ENCODE assay signal across 31 mouse cellular contexts in the genomic region with DNA sequence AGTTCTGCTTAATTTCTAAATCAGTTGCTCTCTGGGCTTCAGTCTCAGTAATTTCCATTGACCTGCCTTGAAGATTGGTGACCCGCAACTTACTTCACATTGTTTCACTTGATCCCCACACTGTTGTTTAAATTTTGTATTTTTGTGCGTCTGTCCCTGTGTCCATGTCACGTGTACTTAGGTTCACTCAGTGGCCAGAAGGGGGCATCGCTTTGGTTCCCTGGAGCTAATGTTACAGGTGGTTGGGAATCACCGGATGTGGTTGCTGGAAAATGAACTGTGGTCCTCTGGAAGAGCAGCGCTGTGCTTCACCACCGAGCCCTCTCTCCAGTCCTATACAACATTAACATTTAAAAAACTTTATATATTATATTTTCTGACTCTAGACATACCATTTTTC.
DNase-seq lines count a peak whose midpoint lies in the region; ATAC-seq and TF ChIP-seq lines count a peak whose summit lies in the region.
"Had no signal": no experiment of that assay in that cellular context is flagged by ENCODE, and none has a peak within 500 bp of the region (broad histone marks: within the 10 kb centered on the region; RNA-seq: fewer than 3 reads in every experiment).

No protein-coding gene starts in this region.

- no peak overlapping the region for H3K4me3 ChIP-seq in kidney, embryonic 14.5 days (ENCODE audit: low read length)
- H3K4me3 ChIP-seq in testis, adult 2 months (ENCODE audit: control insufficient read depth, low read depth, low read length): peak overlapping the region; percentile 74
- H3K4me3 ChIP-seq: embryonic facial prominence, embryonic 13.5 days; forebrain, embryonic 10.5 days; forebrain, embryonic 15.5 days; hindbrain, embryonic 13.5 days; lung, embryonic 15.5 days; midbrain, embryonic 10.5 days; myocyte; neural tube, embryonic 12.5 days had no signal

- H3K27me3 ChIP-seq in kidney, embryonic 14.5 days (ENCODE audit: control insufficient read depth, insufficient read depth, low read length): no peaks in the 10 kb centered on the region
- H3K27me3 ChIP-seq in testis, adult 2 months (ENCODE audit: control insufficient read depth, insufficient read depth, low read length): no peaks in the 10 kb centered on the region
- H3K27me3 ChIP-seq: embryonic facial prominence, embryonic 13.5 days; forebrain, embryonic 15.5 days; hindbrain, embryonic 13.5 days; lung, embryonic 15.5 days; neural tube, embryonic 12.5 days had no signal

- H3K4me2 ChIP-seq in kidney, embryonic 14.5 days (replicated peaks; ENCODE audit: low read depth, low read length): no peak overlapping the region
- H3K4me2 ChIP-seq: embryonic facial prominence, embryonic 13.5 days; forebrain, embryonic 15.5 days; heart, embryonic 11.5 days; hindbrain, embryonic 13.5 days; lung, embryonic 15.5 days; neural tube, embryonic 12.5 days had no signal

- no peak overlapping the region for H3K9ac ChIP-seq in kidney, embryonic 14.5 days (ENCODE audit: low read depth, low read length)
- H3K9ac ChIP-seq: embryonic facial prominence, embryonic 13.5 days; forebrain, embryonic 15.5 days; hindbrain, embryonic 13.5 days; lung, embryonic 15.5 days; neural tube, embryonic 12.5 days had no signal

- ATAC-seq in kidney, embryonic 14.5 days (ENCODE audit: low FRiP score, low TSS enrichment): no peak
- ATAC-seq: activated CD4-positive, CD25-positive, alpha-beta regulatory T cell, adult 4 months; CD4-positive, CD25-positive, alpha-beta regulatory T cell, adult 4 months; forebrain, embryonic 15.5 days had no signal

- H3K4me1 ChIP-seq in kidney, embryonic 14.5 days (ENCODE audit: control insufficient read depth, insufficient read depth, low read length): no peaks in the 10 kb centered on the region
- no peaks in the 10 kb centered on the region for H3K4me1 ChIP-seq in testis, adult 2 months (ENCODE audit: control insufficient read depth, insufficient read depth, low read length)
- H3K4me1 ChIP-seq: embryonic facial prominence, embryonic 13.5 days; forebrain, embryonic 10.5 days; forebrain, embryonic 15.5 days; hindbrain, embryonic 13.5 days; lung, embryonic 15.5 days; midbrain, embryonic 10.5 days; neural tube, embryonic 12.5 days had no signal

- no peaks in the 10 kb centered on the region for H3K36me3 ChIP-seq in kidney, embryonic 14.5 days (ENCODE audit: control insufficient read depth, insufficient read depth, low read length)
- no peaks in the 10 kb centered on the region for H3K36me3 ChIP-seq in testis, adult 2 months (ENCODE audit: control insufficient read depth, insufficient read depth, low read length)
- H3K36me3 ChIP-seq: embryonic facial prominence, embryonic 13.5 days; forebrain, embryonic 10.5 days; forebrain, embryonic 15.5 days; hindbrain, embryonic 13.5 days; lung, embryonic 15.5 days; midbrain, embryonic 10.5 days; neural tube, embryonic 12.5 days had no signal

- no peak overlapping the region for H3K27ac ChIP-seq in kidney, embryonic 14.5 days (ENCODE audit: low read depth, low read length)
- H3K27ac ChIP-seq in testis, adult 2 months (ENCODE audit: control insufficient read depth, insufficient read depth, low read depth, low read length): no peak overlapping the region
- H3K27ac ChIP-seq: embryonic facial prominence, embryonic 13.5 days; forebrain, embryonic 10.5 days; forebrain, embryonic 15.5 days; hindbrain, embryonic 13.5 days; lung, embryonic 15.5 days; midbrain, embryonic 10.5 days; neural tube, embryonic 12.5 days had no signal

- no peaks in the 10 kb centered on the region for H3K9me3 ChIP-seq in kidney, embryonic 14.5 days (ENCODE audit: control insufficient read depth, low read length)
- H3K9me3 ChIP-seq: embryonic facial prominence, embryonic 13.5 days; forebrain, embryonic 10.5 days; forebrain, embryonic 15.5 days; hindbrain, embryonic 13.5 days; lung, embryonic 15.5 days; midbrain, embryonic 10.5 days; neural tube, embryonic 12.5 days had no signal

- TF ChIP-seq CTCF in testis, adult 2 months (IDR thresholded peaks at IDR 0.05; ENCODE audit: control insufficient read depth, insufficient read depth, insufficient replicate concordance, low read depth, low read length): no peak

- DNase-seq in kidney, postnatal 14 days: peak; percentile 2
- DNase-seq in testis, postnatal 14 days (ENCODE audit: low spot score): no peak
- DNase-seq in ZHBTc4 (ENCODE audit: low read depth, low spot score) (peak; percentile 69), MN1 (ENCODE audit: low spot score) (no peak)
- no peak for DNase-seq in heart, postnatal 14 days
- DNase-seq: adrenal gland, adult 2 months; adrenal gland, postnatal 36 days; cerebellum, adult 18-20 months; cerebellum, postnatal 10 days; gastrocnemius, postnatal 36 days; heart, adult 18-20 months; heart, postnatal 4 days; kidney, adult 18-20 months; layer of hippocampus, postnatal 36 days; left cerebral cortex, postnatal 4 days; right cerebral cortex, adult 18-20 months; thymus, adult 18-20 months; thymus, postnatal 36 days had no signal

- 92% methylated on average over 7 of the region's 7 CpGs for WGBS in kidney, embryonic 14.5 days

- intact Hi-C loops in heart, postnatal 14 days (cut with DNase I): no loop called here

- no peak for TF ChIP-seq POLR2A in testis, adult 2 months (IDR thresholded peaks at IDR 0.05; ENCODE audit: control insufficient read depth, low read depth, low read length)

Comparison
In these comparisons a context has a peak if more than half of its experiments do, and no peak if none do; other contexts are left out.
1. DNase-seq: peak in kidney, postnatal 14 days (single experiment) and ZHBTc4 (single experiment); none in testis, postnatal 14 days (single experiment), MN1 (single experiment) and heart, postnatal 14 days (0 of 2).